Comparison of ENCODE assay signal across 8 mouse cellular contexts in genomic region chr13:17028595-17028994, GRCm38 (mm10).
DNase-seq lines count a peak whose midpoint lies in the region; ATAC-seq and TF ChIP-seq lines count a peak whose summit lies in the region.

No protein-coding gene starts in this region.

- H3K4me1 ChIP-seq in E14TG2a.4 (replicated peaks; ENCODE audit: low read depth, low read length), result no peaks in the 10 kb centered on the region
- no peaks in the 10 kb centered on the region for H3K4me1 ChIP-seq in cortical plate, adult 2 months (ENCODE audit: control insufficient read depth, insufficient read depth, low read length)
- H3K4me1 ChIP-seq in heart, embryonic 16.5 days (ENCODE audit: control insufficient read depth, insufficient read depth, low read length), result no peaks in the 10 kb centered on the region
- H3K4me1 ChIP-seq in lung, embryonic 15.5 days, result no peaks in the 10 kb centered on the region

- H3K9me3 ChIP-seq in E14TG2a.4 (ENCODE audit: low read length), result no peaks in the 10 kb centered on the region
- H3K9me3 ChIP-seq in heart, embryonic 16.5 days (replicated peaks; ENCODE audit: control insufficient read depth, low read length), result no peaks in the 10 kb centered on the region
- H3K9me3 ChIP-seq in lung, embryonic 15.5 days, result no peaks in the 10 kb centered on the region

- H3K27ac ChIP-seq in cortical plate, adult 2 months (ENCODE audit: insufficient read depth, low read length), result no peak overlapping the region
- H3K27ac ChIP-seq in heart, embryonic 16.5 days (ENCODE audit: low read length), result no peak overlapping the region
- H3K27ac ChIP-seq in lung, embryonic 15.5 days, result no peak overlapping the region

- H3K4me2 ChIP-seq in heart, embryonic 16.5 days (ENCODE audit: low read depth, low read length), result no peak overlapping the region
- no peak overlapping the region for H3K4me2 ChIP-seq in lung, embryonic 15.5 days

- TF ChIP-seq POLR2A in cortical plate, adult 2 months (IDR thresholded peaks at IDR 0.05; ENCODE audit: extremely low read depth, insufficient read depth, low read length), result no peak

- peak; percentile 58 for DNase-seq in T-cell, adult 2 months (ENCODE audit: low spot score)
- DNase-seq in layer of hippocampus, adult 9-10 months (ENCODE audit: low spot score), result peak; percentile 24
- DNase-seq in right cerebral cortex, adult 18-20 months, result peak; percentile 49
- DNase-seq in urinary bladder, postnatal 36 days (ENCODE audit: low spot score in 2 of 2), result peak; percentile 17 to 21

- no peaks in the 10 kb centered on the region for H3K36me3 ChIP-seq in E14TG2a.4 (ENCODE audit: insufficient read depth, low read length)
- H3K36me3 ChIP-seq in heart, embryonic 16.5 days (ENCODE audit: control insufficient read depth, insufficient read depth), result no peaks in the 10 kb centered on the region
- no peaks in the 10 kb centered on the region for H3K36me3 ChIP-seq in lung, embryonic 15.5 days

- H3K4me3 ChIP-seq in E14TG2a.4 (replicated peaks; ENCODE audit: low read length), result no peak overlapping the region
- H3K4me3 ChIP-seq in cortical plate, adult 2 months (ENCODE audit: insufficient read depth, low read length), result no peak overlapping the region
- H3K4me3 ChIP-seq in heart, embryonic 16.5 days (ENCODE audit: low read length), result no peak overlapping the region
- no peak overlapping the region for H3K4me3 ChIP-seq in lung, embryonic 15.5 days

- H3K9ac ChIP-seq in heart, embryonic 16.5 days (ENCODE audit: low read length), result no peak overlapping the region
- no peak overlapping the region for H3K9ac ChIP-seq in lung, embryonic 15.5 days

- peak; percentile 50 for TF ChIP-seq CTCF in E14TG2a.4 (conservative IDR thresholded peaks at IDR 0.05; ENCODE audit: low read length)
- peak; percentile 68 for TF ChIP-seq CTCF in cortical plate, adult 2 months (IDR thresholded peaks at IDR 0.05; ENCODE audit: extremely low read depth, insufficient read depth, low read length)

- no peaks in the 10 kb centered on the region for H3K27me3 ChIP-seq in E14TG2a.4 (ENCODE audit: insufficient read depth, low read length)
- H3K27me3 ChIP-seq in heart, embryonic 16.5 days (ENCODE audit: control insufficient read depth, insufficient read depth, low read length), result no peaks in the 10 kb centered on the region
- no peaks in the 10 kb centered on the region for H3K27me3 ChIP-seq in lung, embryonic 15.5 days

- 0 out of 2 replicates have a peak, but pooled peaks have one; percentile 67 for ATAC-seq in heart, embryonic 16.5 days (replicated peaks; ENCODE audit: extremely low read depth, insufficient read depth, low FRiP score)
- peak; percentile 64; the same call in 1 of the 2 replicates for ATAC-seq in lung, embryonic 15.5 days (ENCODE audit: borderline replicate concordance, extremely low read depth, low FRiP score, low TSS enrichment)

- WGBS in heart, embryonic 16.5 days, result 34% methylated on average over 3 of the region's 3 CpGs
- 24% methylated on average over 3 of the region's 3 CpGs for WGBS in lung, embryonic 15.5 days
